Mouse (Mus musculus) megakaryocyte, embryonic 14.5 days (primary cell): Measurements from ENCODE around the gene 2310009B15Rik. TPM values are rescaled to one million over a fixed set of nuclear protein-coding genes. Genes with fewer than 3 reads are reported as not detected.
A peak's percentile ranks its signal among the peaks of the same experiment; 100 is the strongest.

Experiments used
- H3K27me3 ChIP-seq: replicated peaks from 2 replicates; pipeline ENCODE3; 2012; ENCODE audit warnings: inconsistent platforms
- H3K36me3 ChIP-seq: replicated peaks from 2 replicates; pipeline ENCODE3; 2012; ENCODE audit warnings: low read length, inconsistent platforms, mixed read lengths
- H3K4me1 ChIP-seq: 2 replicates; pipeline ENCODE4 v1.6.1; 2012; ENCODE audit warnings: inconsistent platforms
- H3K4me3 ChIP-seq: replicated peaks from 2 replicates; pipeline ENCODE3; 2012; ENCODE audit warnings: moderate library complexity, mild to moderate bottlenecking, inconsistent platforms
- H3K9me3 ChIP-seq: 2 replicates; pipeline ENCODE4 v1.6.1; 2012; ENCODE audit warnings: inconsistent platforms
- FLI1 ChIP-seq: IDR thresholded peaks from 2 replicates; pipeline ENCODE4 v1.6.1; 2012; ENCODE audit warnings: low read length, inconsistent platforms, mixed read lengths
- GATA1 ChIP-seq: IDR thresholded peaks from 3 replicates; pipeline ENCODE4 v1.6.1; 2012; ENCODE audit warnings: mixed read lengths, low read length, inconsistent platforms, borderline replicate concordance
- polyA plus RNA-seq: library from polyadenylated mRNA; stranded (reverse); fragments of >175 nt; gene quantifications from 2 replicates; pipeline ENCODE4 v1.2.3, GENCODE M21; 2012; ENCODE audit warnings: low replicate concordance; ENCODE audit not compliant: insufficient read depth

Gene 2310009B15Rik
- polyA plus RNA-seq, 1 experiment, result 54.8 TPM

GRCm38 (mm10) chr1:138842756-138843155, 13.9 kb downstream of the 2310009B15Rik start:
- H3K4me3 ChIP-seq, result peak overlapping the region; percentile 89
- TF ChIP-seq FLI1, result no peak
- TF ChIP-seq GATA1, result no peak
- H3K9me3 ChIP-seq, result peaks cover 5% of the 10 kb centered on the region; the same call in 1 of the 2 replicates
- peaks cover 66% of the 10 kb centered on the region for H3K4me1 ChIP-seq
- no peaks in the 10 kb centered on the region for H3K36me3 ChIP-seq
- H3K27me3 ChIP-seq, result peaks cover 97% of the 10 kb centered on the region

DNA sequence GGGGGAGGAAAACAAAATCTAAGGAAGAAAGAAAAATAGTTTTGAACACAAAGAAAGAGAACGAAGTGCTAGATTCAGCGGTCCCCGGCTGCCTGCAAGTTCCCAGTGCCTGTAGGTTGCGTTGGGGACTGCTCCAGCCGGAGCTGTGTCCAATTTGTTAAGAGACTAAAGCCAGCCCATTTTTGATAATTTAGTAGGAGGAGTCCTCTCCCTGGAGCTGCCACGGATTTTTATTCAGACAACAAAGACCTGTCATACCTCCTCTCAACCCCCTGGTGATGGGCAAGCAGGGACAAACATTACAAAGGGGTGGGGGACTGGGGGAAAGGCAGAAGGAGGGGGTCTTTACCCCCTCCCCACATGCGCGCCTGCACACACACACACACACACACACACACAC, 14.3 kb downstream of the 2310009B15Rik start:
- peaks cover 63% of the 10 kb centered on the region for H3K4me1 ChIP-seq
- H3K4me3 ChIP-seq, result peak overlapping the region; percentile 89
- H3K36me3 ChIP-seq, result no peaks in the 10 kb centered on the region
- peaks cover 98% of the 10 kb centered on the region for H3K27me3 ChIP-seq
- H3K9me3 ChIP-seq, result peaks cover 5% of the 10 kb centered on the region; the same call in 1 of the 2 replicates
- no peak for TF ChIP-seq FLI1

- peaks cover 5% of the 10 kb centered on the region; the same call in 1 of the 2 replicates for H3K9me3 ChIP-seq
- no peak for TF ChIP-seq FLI1
- no peak for TF ChIP-seq GATA1
- peaks cover 61% of the 10 kb centered on the region for H3K4me1 ChIP-seq
- H3K27me3 ChIP-seq, result peaks cover 98% of the 10 kb centered on the region
- H3K36me3 ChIP-seq, result no peaks in the 10 kb centered on the region
- peak overlapping the region; percentile 89 for H3K4me3 ChIP-seq
Measured at GRCm38 (mm10) chr1:138841306-138842095, 15.2 kb downstream of the 2310009B15Rik start.

DNA sequence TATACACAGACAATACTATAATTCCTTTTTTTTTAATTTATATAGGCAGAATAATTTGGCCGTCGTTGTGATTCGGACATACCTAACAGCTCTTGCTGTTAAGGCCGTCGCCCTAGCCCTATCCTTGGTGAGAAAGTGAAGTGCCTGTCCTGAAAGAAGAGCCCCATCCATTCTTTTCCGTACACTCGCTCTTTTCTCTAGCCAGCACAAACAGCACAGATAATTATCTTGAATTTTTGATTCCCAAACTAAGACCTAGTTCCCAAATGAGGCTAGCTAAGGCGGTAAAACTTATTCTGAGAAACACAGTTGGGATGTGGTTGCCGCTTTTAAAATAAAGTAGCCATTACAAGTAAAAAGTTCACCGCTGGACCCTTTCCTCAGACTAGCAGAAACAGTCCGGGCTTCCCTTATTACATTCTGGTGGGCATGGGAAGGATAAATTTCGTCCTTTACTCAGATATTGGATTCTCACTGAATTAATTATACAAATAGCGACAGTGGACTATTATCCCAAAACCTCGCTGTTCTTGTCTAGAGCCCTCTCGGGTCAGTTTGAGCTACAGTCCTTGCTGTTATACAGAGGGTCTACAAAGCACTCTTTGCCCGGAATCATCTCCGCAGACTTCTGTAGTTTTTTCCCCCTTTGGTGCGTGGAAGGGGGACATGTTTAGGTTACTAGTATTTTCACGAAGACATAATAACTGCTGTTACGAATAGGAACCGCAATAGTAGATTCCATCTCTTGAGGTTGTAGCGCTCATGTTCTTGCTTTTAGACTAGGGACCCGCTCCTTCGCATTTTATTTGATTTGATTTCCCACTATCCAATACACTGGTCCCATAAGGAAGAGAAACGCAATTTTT, 16.0 kb downstream of the 2310009B15Rik start:
- peaks cover 98% of the 10 kb centered on the region for H3K27me3 ChIP-seq
- H3K9me3 ChIP-seq, result peaks cover 5% of the 10 kb centered on the region; the same call in 1 of the 2 replicates
- TF ChIP-seq FLI1 (no peak), GATA1 (no peak)
- peak overlapping the region; percentile 89 for H3K4me3 ChIP-seq
- peaks cover 54% of the 10 kb centered on the region for H3K4me1 ChIP-seq
- H3K36me3 ChIP-seq, result no peaks in the 10 kb centered on the region

DNA sequence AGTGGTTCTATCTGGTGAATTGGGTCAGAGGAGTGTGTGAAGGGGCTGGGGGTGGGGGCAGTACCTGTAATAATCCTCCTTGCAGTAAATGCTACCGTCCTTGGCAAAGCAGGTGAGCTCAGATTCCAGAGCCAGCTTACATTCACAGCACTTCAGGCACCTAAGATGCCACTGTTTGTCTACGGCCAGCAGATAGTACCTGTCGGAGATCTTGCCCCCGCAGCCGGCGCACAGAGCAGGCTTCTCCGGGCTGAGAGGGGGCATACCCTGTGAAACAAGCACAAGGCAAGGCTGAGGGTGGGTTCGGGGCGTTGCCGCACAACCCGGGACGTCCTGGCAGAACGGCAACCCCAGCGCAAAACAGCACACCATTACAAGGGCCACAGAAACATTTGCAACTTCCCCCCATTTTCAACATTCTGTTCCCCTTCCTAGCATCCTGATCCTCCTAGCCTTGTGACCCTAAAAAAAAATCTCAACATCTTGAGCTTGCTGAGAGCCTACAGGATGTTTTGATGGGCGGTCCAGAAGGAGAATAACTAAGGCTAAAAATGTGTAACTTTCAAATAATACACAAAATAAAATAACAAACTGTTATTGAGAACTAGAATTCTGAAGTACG, 16.7 kb downstream of the 2310009B15Rik start:
- Histone ChIP-seq H3K36me3 (no peaks in the 10 kb centered on the region), H3K4me3 (no peak overlapping the region), H3K4me1 (peaks cover 54% of the 10 kb centered on the region), H3K9me3 (peaks cover 5% of the 10 kb centered on the region; the same call in 1 of the 2 replicates), H3K27me3 (peaks cover 92% of the 10 kb centered on the region)
- TF ChIP-seq FLI1 (no peak), GATA1 (no peak)

DNA sequence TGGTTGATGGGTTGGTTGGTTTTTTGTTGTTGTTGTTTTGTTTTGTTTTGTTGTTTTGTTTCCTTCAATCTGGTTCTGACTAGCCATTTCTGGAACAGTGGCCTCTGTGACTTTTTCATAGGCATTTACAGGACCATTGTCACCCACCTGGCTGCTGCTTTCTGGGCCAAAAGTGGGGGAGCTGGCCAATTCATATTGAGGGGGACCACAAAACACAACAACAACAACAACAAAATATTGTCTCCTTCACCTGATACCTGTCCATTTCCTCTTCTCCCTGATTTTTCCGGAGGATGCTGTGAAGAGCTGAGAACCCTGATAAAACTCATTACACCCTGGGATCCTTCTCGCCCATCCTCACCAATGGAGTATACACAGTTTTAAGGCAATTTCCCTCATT, 17.4 kb downstream of the 2310009B15Rik start:
- peaks cover 5% of the 10 kb centered on the region; the same call in 1 of the 2 replicates for H3K9me3 ChIP-seq
- H3K4me1 ChIP-seq, result peaks cover 54% of the 10 kb centered on the region
- TF ChIP-seq GATA1 (no peak), FLI1 (no peak)
- H3K4me3 ChIP-seq, result no peak overlapping the region
- no peaks in the 10 kb centered on the region for H3K36me3 ChIP-seq
- peaks cover 90% of the 10 kb centered on the region for H3K27me3 ChIP-seq

GRCm38 (mm10) chr1:138837786-138838743, 18.6 kb downstream of the 2310009B15Rik start:
- H3K27me3 ChIP-seq, result peaks cover 83% of the 10 kb centered on the region
- peaks cover 42% of the 10 kb centered on the region for H3K4me1 ChIP-seq
- no peaks in the 10 kb centered on the region for H3K36me3 ChIP-seq
- H3K4me3 ChIP-seq, result peak overlapping the region; percentile 86
- H3K9me3 ChIP-seq, result peaks cover 5% of the 10 kb centered on the region; the same call in 1 of the 2 replicates
- no peak for TF ChIP-seq GATA1
- no peak for TF ChIP-seq FLI1

- no peak for TF ChIP-seq FLI1
- no peak for TF ChIP-seq GATA1
- H3K36me3 ChIP-seq, result no peaks in the 10 kb centered on the region
- peaks cover 70% of the 10 kb centered on the region for H3K27me3 ChIP-seq
- no peak overlapping the region for H3K4me3 ChIP-seq
- H3K9me3 ChIP-seq, result peaks cover 5% of the 10 kb centered on the region; the same call in 1 of the 2 replicates
- peaks cover 28% of the 10 kb centered on the region for H3K4me1 ChIP-seq
Measured at GRCm38 (mm10) chr1:138835355-138835900, 21.2 kb downstream of the 2310009B15Rik start.

DNA sequence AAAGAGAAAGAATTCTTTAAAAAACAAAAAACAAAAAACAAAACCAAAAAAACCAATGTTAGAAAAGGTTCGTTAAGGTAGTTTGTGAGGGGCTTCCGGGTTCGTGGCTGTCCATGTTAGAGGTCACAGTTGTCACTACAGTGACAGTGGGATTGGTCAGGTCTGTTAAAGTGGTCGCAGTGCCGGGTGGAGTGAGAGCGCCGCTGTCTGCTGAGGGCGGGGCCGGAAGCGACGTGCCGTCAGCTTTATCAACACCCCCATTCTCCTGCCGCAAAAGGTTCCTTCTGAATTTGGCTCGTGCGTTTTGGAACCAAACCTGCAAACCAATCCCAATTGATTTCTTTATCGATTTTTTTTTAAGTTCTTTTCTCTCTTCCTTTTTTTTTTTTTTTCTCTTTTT, 25.3 kb downstream of the 2310009B15Rik start:
- H3K4me1 ChIP-seq, result peaks cover 13% of the 10 kb centered on the region
- TF ChIP-seq GATA1, result no peak
- TF ChIP-seq FLI1, result no peak
- peaks cover 29% of the 10 kb centered on the region for H3K27me3 ChIP-seq
- H3K4me3 ChIP-seq, result peak overlapping the region; percentile 91
- H3K36me3 ChIP-seq, result no peaks in the 10 kb centered on the region
- no peaks in the 10 kb centered on the region for H3K9me3 ChIP-seq
